Mouse (Mus musculus) left cerebral cortex, adult 2 months (tissue): ENCODE data around the gene Mindy4. TPM values are rescaled to one million over a fixed set of nuclear protein-coding genes. Genes with fewer than 3 reads are reported as not detected.

Source experiments
- DNase-seq, 2 experiments: peaks; one replicate each; pipeline ENCODE4 v3.0.0; 2021 to 2022; ENCODE audit warnings: low spot score in 2 of 2, mixed read lengths in 1 of 2; ENCODE audit errors: extremely low spot score in 1 of 2
- H3K27ac ChIP-seq: fragments of 200-600 bp; 2 replicates; pipeline ENCODE4 v1.8.1; 2022
- H3K4me3 ChIP-seq: fragments of 200-600 bp; 2 replicates; pipeline ENCODE4 v1.8.1; 2022
- CTCF ChIP-seq: fragments of 200-600 bp; IDR thresholded peaks from 2 replicates; pipeline ENCODE4 v1.8.1; 2022; ENCODE audit warnings: antibody characterized with exemption, mild to moderate bottlenecking, moderate library complexity
- intact Hi-C: fragments of 180-260 bp; cut with DNase I; formaldehyde crosslinking; loops from one replicate; pipeline ENCODE4 v1.15.1; 2025
- total RNA-seq, 2 experiments: library from RNA; stranded (reverse); gene quantifications; 2 replicates each; pipeline ENCODE4 v1.2.3; 2021

The Mindy4 gene
- total RNA-seq, 2 experiments from 2014 or later, result 10.2 to 11.0 TPM

GRCm38 (mm10) chr6:55322980-55323379 is 119.8 kb downstream of the Mindy4 start:
- DNase-seq, result no peak
- TF ChIP-seq CTCF, result no peak
- no peak overlapping the region for H3K27ac ChIP-seq
- intact Hi-C loops, result no loop called here
- no peak overlapping the region for H3K4me3 ChIP-seq

DNA sequence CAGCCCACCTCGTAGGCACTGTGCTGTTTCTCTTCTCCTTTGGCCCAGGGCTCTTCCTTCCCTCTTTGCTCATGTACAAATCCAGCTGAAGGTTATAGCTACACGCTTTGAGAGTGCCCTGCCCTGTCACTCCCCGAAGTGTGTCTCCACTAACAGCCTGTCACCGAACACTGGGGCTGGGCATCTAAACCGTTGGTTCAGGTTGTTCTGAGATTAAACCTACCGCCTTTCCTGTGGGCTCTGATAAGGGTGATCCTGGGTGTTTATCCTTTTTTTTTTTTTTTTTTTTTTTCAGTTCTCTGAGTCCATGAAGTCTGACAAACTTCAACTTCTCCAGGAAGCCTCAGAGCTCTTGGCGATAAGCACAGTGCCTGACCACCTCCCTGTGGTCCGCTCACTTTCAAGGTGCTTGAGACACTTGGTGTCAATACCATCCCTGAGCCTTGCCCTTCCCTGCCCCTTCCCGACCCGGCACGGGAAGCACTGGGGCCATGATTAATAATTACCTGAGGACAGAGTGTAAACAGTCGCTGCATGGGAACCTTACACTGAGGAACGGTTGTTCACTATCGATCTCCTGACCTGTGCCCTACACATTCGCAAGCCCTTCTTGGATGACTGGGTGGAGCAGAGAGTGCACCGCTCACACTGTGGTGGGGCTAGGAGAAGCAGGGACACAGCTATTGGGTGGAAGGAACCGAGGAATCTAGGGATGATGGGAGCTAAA is 120.9 kb downstream of the Mindy4 start:
- DNase-seq, result no peak
- Histone ChIP-seq H3K27ac (no peak overlapping the region), H3K4me3 (no peak overlapping the region)
- intact Hi-C loops, result no loop called here
- TF ChIP-seq CTCF, result no peak

GRCm38 (mm10) chr6:55324785-55325184 is 121.6 kb downstream of the Mindy4 start:
- no peak overlapping the region for H3K4me3 ChIP-seq
- TF ChIP-seq CTCF, result no peak; the same call in 1 of the 2 replicates
- no peak overlapping the region for H3K27ac ChIP-seq
- no peak for DNase-seq
- intact Hi-C loops, result no loop called here

- H3K4me3 ChIP-seq, result no peak overlapping the region
These were observed 123.1 kb downstream of the Mindy4 start for GRCm38 (mm10) chr6:55326299-55326698.

GRCm38 (mm10) chr6:55327326-55327725 is 124.1 kb downstream of the Mindy4 start:
- no peak for DNase-seq
- intact Hi-C loops, result no loop called here
- Histone ChIP-seq H3K4me3 (no peak overlapping the region), H3K27ac (no peak overlapping the region)
- TF ChIP-seq CTCF, result no peak

More at GRCm38 (mm10) chr6:55326299-55326698, 123.1 kb downstream of the Mindy4 start:
- DNase-seq, result no peak
- no peak overlapping the region for H3K27ac ChIP-seq
- TF ChIP-seq CTCF, result no peak
- intact Hi-C loops, result no loop called here

GRCm38 (mm10) chr6:55328179-55328578 is 125.0 kb downstream of the Mindy4 start:
- no peak for TF ChIP-seq CTCF
- Histone ChIP-seq H3K4me3 (no peak overlapping the region), H3K27ac (no peak overlapping the region)
- no peak for DNase-seq
- intact Hi-C loops, result no loop called here

GRCm38 (mm10) chr6:55331315-55331714 is 128.1 kb downstream of the Mindy4 start:
- intact Hi-C loops, result no loop called here
- H3K27ac ChIP-seq, result no peak overlapping the region
- TF ChIP-seq CTCF, result no peak
- H3K4me3 ChIP-seq, result no peak overlapping the region
- DNase-seq, result no peak

DNA sequence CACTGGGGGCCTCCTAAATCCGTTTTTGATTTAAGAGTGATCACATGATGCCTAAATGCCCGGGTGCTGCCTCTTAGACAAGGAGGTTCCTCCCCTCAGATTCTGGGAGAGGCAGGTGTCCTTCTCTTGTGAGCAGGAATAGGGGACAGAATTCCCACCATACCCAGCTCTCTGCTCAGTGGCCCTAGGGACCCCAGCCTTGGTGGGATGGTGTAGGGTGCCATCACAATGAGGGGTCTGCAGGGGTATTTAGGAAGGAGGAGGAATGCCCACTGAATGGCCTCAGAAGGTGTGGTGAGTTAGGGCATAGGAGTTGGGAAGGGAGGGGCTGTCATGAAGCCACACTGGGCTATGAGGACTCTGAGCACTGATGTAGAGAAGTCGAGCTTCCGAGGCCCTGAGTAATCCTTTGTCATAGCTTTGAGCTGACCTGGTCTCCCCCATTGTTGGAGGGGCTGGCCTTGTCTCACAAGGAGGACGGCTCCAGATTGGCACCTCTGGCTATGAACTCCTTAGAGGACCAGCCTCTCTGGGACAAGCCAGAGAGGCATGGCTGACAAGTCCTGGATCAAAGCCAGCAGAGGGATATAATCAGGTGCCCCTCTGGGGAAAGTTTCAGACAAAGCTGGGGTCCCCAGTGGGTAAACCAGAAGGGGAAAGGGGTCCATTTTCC is 129.1 kb downstream of the Mindy4 start:
- TF ChIP-seq CTCF, result no peak
- Histone ChIP-seq H3K4me3 (no peak overlapping the region), H3K27ac (no peak overlapping the region)
- intact Hi-C loops, result no loop called here
- no peak for DNase-seq

GRCm38 (mm10) chr6:55332773-55333109 is 129.6 kb downstream of the Mindy4 start:
- no peak for DNase-seq
- Histone ChIP-seq H3K4me3 (no peak overlapping the region), H3K27ac (no peak overlapping the region)
- intact Hi-C loops, result no loop called here
- no peak for TF ChIP-seq CTCF

GRCm38 (mm10) chr6:55335989-55336514 is 132.9 kb downstream of the Mindy4 start, which contains the start of gene Aqp1:
TSS of gene Aqp1 (plus strand) at chr6:55336432.
- TF ChIP-seq CTCF, result no peak
- no peak within 1 kb of the TSS for H3K4me3 ChIP-seq
- intact Hi-C loops, result no loop called here
- no peak for DNase-seq
- no peak within 1 kb of the TSS for H3K27ac ChIP-seq

GRCm38 (mm10) chr6:55337242-55337641 is 134.1 kb downstream of the Mindy4 start:
- Histone ChIP-seq H3K4me3 (no peak overlapping the region), H3K27ac (no peak overlapping the region)
- intact Hi-C loops, result no loop called here
- no peak for TF ChIP-seq CTCF
- no peak for DNase-seq

DNA sequence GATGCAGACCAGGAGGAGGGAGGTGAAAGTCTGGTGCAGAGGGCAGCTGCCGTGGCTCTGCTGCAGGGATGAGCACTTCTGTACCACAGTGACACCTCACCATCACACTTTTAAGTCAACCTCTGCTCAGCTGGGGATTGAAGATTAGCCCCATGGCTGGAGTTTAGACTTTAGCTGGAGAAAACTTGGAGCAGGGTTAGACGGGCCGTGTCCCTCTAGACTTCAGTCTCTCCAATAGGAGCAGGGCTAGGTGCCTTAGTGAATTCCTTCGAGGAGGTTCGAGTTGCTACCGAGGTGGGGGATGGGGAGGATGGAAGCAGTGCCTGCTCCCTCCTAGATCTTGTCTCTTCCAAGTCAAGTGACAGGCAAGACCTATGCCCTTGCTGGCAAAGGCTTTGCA is 134.9 kb downstream of the Mindy4 start:
- intact Hi-C loops, result no loop called here
- TF ChIP-seq CTCF, result no peak

More for the DNA sequence above, 134.9 kb downstream of the Mindy4 start:
- H3K27ac ChIP-seq, result no peak overlapping the region
- H3K4me3 ChIP-seq, result no peak overlapping the region
- DNase-seq, result no peak
